Mouse (Mus musculus): ENCODE measurements at regions not wholly inside any gene's neighbourhood (a gene's known extent, or its start where the extent isn't known, plus 50 kb on each side); places are given as distances from the start of the nearest gene placed in this dataset.
"Not testable (repeated sequence)": the region's sequence is repeated elsewhere in the genome, so short reads cannot be mapped to it uniquely, and the experiment has no call there.

DNA sequence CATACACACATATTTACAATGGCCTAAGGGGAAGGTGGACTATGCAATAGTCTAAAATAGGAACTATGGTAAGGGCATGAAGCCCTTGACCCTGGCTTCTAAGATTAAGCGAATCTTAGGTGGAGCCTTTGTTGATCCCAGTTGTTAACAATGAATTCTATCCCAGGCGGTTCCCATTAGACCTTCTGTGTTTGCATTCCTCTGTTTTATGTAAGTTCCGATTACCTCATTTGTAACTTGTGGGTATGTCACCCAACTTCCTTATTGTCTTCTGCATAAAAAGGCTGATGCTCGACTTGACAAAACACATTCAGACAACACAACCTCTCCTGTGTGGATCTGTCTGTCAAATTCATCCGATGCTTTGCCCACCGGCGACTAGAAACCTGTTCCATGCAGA, 335.6 kb downstream of the Gm11232 start:
- DNase-seq (ENCODE audit: low read depth, low spot score) = not testable (repeated sequence)

DNA sequence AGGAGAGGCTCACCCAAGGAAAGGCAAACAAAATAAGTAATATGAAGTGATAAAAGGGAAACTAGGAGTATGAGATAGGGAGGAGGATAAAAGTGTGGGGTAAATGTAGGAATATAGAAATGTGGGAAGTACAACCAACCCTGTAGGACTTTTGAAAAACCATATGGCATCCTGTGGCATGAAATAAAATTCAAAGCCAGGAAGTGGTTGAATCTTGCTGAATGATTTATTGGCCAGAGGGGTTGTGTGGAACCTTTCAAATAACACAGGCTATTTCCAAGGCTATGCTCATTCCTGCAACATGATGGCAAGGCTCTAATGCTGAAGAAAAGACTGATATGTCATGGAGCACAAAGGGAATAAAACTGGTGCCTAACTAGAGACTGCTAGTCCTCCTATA, 347.9 kb downstream of the Gm11232 start:
- no peak for DNase-seq (ENCODE audit: low read depth, low spot score)

DNA sequence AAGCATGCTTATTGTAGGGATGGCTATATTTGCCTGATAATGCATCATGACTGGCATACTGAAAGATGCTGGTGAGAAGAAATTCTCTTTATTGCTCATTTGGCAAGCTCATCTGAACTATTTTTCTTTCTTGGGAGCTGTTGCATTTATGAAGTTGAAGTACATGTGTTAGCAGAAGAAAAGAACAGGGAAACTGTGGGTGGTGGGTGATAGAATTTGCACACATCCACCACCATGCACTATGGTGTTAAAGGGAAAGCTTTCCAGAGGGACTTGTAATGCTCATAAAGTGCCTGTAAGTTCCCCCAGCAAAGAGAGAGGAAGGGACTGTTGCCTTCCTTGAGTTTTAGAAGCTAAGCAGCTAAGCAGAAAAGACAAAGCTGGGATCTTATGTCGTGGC, 367.3 kb downstream of the Gm11232 start:
- DNase-seq (ENCODE audit: low read depth, low spot score) = no peak

DNA sequence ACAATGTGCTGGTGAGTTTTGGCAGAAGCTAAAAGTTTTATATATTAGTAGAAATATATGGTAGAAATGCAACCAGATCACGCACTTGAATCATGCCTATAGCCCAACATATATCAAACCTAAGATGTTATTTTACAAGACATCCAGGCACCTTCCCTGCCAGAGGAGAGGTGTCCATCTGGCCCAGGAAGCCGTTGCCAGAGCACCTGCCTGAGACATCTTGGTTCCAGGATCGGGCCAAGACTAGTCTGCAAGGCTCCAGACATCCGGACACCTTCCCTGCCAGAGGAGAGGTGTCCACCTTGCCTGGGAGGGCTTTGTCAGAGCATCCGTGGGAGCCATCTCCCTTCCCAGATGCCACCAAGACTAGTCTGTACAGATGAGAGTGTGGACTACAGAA, 388.5 kb downstream of the Gm11232 start:
- DNase-seq (ENCODE audit: low read depth, low spot score) = no peak

DNA sequence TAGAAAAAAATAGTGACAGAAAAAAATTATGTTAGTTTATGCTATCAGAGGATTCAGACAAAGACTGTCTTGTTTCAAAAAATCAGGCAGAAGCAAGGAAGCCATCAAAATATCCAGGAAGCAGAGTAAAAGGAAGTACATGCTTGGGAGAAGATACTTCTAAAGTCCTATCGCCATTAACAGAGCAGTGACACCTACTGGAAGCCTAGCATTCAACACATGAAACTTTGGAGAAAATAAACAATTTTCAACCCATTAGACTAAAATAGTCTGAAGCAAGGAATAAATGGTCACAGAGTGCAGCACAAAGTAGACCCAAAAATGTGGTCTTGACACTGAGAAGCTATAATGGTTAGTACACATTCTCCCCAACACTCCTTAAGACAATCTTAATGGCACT, 394.0 kb downstream of the Gm11232 start:
- DNase-seq (ENCODE audit: low read depth, low spot score) = no peak

DNA sequence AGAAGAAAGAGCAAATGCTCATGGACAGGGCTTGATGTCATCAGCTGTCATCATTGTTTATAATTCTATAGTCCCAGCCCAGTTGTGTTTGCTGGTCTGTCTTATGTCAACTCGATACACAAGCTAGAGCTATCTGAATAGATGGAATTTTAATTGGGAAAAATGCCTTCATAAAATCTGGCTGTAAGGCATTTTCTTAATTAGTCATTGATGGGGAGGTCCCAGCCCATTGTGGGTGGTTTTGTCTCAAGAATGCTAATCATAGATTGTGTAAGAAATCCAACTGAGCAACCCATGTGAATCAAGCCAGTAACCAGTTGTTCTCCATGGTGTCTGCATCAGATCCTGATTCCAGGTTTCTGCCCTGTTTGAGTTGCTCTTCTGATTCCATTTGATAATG, 400.1 kb downstream of the Gm11232 start:
- DNase-seq (ENCODE audit: low read depth, low spot score) = no peak

DNA sequence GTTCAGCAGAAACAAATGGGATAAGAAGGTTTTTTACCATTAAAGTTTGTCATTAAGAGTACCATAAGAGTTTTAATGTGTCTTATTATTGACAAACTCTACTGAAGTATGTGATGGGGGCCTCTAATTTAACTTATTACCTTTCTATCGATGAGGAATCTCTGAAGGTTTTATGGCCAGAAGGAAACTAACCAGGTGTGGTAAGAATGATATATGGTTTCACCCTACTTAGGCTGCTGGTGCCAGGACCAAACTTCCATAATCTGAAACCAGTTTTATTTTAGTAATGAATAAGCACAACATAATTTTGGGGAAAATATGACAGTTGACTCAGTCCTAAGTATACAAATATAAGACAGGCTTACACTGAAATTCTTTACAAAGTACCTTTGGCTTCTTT, 401.1 kb downstream of the Gm11232 start:
- no peak for DNase-seq (ENCODE audit: low read depth, low spot score)

DNA sequence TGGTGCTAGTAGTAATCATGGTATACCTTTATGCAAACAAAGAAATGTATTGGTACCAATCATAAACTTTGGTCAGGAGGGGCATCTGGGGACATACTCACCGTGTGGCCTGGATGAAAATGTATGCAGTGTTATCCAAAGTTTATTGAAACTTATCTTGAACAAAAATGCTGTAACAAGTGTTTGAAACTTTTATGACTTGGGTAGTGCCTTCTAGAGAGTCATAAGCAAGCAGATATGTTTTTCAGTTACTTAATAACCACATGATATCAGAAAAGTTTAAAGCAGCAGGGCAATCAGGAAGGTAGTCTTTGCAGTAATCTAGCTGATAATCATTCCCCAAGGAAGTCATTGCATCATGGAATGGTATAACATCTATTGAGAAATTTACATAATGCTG, 401.5 kb downstream of the Gm11232 start:
- no peak for DNase-seq (ENCODE audit: low read depth, low spot score)

DNA sequence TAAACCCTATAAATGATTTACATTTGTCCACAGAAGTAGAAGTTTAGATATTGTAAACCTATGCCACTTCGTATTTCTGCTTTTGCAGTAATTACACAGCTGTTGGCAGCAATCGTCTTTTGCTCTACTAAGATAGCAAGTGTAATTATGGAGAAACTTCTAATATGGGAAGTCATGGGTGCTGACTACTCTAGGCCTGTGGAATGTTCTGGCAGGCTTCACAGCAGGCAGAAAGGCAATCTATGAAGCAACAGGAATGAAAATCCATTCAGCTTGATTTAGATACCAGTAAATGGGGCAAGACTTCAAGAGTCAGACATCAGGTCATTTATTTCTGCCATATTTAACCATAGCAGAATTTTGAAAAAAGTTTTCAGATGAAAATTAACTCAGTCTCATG, 405.9 kb downstream of the Gm11232 start:
- DNase-seq (ENCODE audit: low read depth, low spot score) = no peak

DNA sequence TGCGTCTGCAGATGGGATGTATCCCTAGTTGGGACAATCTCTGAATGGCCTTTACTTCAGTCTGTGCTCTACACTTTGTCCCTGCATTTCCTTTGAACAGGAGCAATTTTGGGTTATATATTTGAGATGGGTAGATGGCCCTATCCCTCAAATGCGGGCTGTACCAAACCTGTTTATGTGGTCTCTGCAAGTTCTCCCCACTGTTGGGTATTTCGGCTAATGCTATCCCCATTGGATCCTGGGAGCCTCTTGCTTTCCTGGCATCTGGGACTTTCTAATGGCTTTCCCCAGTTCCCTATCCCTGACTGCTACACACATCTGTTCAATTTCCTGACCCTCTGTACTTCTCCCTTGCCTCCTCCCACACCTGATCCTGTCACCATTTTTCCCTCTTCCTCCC, 414.7 kb downstream of the Gm11232 start:
- no peak for DNase-seq (ENCODE audit: low read depth, low spot score)

DNA sequence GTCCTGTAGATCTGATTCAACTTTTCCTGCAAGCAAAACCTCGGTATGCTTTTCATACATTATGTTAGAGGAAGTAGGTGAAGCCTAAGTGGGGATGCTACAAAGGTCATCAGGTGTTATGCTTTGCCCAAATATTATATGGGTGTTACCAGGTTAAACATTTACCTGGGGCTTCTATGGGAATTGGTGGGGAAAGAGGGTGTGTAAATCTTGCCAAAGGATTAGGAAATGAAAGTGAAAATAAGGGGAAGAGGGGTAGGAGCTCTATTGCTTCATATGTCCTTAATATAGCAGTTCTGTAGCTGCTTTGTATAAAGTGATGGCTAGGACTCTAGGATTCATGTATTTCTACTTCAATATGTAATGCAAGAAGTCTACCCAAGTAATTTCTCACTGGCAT, 419.2 kb downstream of the Gm11232 start:
- no peak for DNase-seq (ENCODE audit: low read depth, low spot score)

DNA sequence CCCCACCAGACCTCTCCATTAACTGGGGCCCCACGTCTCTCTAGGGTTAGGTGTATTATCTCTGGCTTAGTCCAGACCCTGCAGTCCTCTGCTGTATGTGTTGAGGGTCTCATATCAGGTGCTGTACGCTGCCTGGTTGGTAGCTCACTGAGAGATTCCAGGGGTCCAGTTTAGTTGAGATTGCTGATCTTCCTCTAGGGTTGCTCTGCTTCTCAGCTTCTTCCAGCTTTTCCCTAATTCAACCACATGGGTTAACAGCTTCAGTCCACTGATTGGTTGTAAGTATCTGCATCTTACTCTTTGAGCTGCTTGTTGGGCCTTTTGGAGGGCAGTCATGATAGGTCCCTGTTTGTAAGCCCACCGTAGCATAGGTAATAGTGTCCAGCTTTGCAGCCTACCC, 425.1 kb downstream of the Gm11232 start:
- no peak for DNase-seq (ENCODE audit: low read depth, low spot score)

DNA sequence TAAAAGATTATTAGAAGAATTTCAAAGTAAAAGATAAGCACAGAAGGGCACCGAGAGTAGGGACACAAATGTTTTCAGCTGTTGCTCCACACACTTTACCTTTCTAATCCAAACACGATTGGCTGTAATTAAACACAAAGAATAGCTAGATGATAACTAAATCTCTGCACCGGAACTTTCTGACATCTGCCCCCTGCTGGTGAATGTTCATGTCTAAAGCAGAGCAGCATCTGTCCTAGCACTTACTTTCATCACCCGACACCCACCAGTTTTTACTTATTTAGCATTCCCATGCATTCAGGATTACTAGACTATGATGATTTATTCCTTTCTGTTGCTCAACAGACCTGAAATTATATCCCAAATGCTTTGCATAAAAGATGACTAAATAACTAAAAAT, 425.7 kb downstream of the Gm11232 start:
- DNase-seq (ENCODE audit: low read depth, low spot score) = peak; percentile 37

DNA sequence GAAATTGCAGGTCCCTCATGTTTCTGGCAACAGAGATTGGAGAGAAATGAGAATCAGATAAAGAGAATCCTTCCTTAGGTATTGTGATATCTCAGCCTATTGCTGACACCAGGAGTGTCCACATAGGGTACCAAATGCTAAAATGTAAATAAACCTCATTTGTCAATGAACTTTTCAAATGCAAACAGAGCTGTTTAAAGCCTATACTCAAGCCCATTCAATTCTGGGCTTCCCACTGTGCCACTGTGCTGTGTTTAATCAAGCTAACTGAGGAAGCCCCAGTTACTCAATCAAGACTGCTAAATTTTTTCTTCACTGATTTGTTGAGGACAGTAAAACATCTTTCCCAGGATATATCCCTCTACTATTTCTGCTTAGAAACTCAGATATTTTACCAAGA, 441.2 kb downstream of the Gm11232 start:
- no peak for DNase-seq (ENCODE audit: low read depth, low spot score)

DNA sequence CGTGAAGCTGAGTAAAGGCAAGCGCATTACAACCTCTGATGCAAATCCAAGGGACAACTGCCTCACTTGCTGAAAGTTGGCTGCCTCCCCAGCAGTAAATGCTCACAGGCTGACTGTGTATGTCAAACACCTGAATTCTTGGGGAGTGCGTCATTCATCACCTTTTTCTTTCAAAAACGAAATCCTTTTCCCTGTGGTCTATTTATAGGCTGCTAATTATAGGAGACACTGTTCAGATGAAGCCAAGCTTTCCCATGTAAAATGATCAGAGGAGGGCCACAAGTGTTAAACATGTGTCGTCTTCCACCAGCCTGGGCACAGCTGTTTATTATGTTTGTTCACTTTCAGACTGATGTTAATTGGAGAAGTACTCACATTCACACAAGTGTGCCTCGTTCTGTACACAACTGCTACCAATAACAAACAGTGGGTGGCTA, 450.6 kb downstream of the Gm11232 start:
- DNase-seq (ENCODE audit: low read depth, low spot score) = no peak

DNA sequence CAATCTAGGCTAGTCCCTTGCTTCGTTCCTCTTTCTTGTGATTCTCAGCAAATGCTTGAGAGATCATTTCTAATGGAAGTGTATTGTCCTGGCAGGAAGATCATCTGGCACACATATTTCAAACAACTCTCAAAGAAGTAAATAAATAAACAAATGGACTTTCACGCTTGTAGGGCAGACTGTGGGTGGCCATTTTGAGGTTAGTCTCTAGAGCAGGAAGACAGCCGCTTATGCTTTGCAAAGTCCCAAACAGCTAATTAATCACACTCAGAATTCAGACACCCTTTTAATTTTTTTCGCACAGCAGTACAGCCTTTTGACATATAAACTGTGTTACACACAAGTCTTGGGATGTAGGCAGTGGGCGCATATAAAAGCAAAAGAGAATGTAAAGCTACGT, 451.1 kb downstream of the Gm11232 start:
- DNase-seq (ENCODE audit: low read depth, low spot score) = no peak

DNA sequence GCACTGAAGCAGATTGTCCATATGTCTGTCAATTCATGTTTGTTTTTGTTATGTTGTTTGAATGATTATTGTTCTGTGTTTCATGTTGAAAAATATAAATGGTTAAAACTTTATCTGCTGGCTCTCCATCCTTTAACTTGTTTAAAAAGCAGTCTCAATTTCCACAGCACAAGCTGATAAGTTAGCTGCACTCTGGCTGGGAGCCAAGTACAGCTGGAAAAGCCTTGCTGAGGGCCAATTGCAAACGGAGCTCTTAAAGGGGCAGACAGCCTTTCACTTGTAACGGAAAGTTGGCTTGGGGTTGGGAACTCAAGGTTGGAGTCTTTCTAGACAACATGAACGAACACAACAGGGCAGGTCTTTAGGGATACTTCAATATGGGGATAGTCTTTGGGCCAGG, 462.0 kb downstream of the Gm11232 start:
- DNase-seq (ENCODE audit: low read depth, low spot score) = not testable (repeated sequence)

DNA sequence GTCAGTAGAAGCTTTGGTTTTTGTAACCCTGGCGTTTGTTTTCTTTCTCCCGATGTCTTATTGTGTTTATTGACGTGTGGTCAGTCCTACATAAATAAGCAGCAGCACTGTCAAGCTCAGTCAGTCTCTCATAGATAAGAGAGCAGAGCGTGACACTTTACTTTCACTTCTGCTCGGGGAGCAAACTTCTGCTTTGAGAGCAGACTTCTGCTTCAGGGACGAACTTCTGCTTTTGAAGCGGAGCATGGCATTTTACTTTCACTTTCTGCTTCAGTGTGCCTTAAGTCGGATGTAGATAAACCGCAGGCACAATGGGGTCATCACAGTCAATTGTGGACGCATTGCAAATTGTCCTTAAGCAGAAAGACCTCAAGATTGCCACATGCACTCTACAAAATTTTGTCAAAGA, 466.0 kb downstream of the Gm11232 start:
- DNase-seq (ENCODE audit: low read depth, low spot score) = peak; percentile 83

DNA sequence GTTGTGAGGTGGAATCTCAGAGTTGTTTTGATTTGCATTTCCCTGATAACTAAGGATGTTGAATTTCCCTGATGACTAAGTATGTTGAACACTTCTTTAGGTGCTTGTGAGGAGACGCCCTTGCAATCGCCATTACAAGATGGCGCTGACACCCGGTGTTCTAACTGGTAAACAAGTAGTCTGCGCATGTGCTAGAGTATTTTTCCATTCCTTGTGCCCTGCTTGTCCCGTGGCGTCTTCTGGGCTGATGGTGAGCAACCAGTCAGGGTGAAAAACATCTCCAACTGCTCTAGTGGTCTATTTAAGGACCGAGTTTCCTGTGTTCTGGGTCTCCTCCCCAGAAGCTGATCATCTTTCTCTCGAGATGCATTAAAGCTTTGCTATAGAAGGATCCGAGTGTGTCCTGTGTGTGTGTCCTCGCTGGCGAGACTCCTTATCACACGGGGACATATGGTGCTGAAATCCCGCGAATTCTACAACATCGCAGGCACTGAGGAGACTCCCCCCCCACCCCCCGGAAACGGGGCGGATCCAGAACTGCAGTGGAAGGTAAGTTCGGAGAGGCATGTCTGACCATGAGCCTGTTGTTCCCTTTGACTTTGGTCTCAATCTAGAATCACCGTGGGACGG, 466.5 kb downstream of the Gm11232 start:
- peak; percentile 84 for DNase-seq (ENCODE audit: low read depth, low spot score)

DNA sequence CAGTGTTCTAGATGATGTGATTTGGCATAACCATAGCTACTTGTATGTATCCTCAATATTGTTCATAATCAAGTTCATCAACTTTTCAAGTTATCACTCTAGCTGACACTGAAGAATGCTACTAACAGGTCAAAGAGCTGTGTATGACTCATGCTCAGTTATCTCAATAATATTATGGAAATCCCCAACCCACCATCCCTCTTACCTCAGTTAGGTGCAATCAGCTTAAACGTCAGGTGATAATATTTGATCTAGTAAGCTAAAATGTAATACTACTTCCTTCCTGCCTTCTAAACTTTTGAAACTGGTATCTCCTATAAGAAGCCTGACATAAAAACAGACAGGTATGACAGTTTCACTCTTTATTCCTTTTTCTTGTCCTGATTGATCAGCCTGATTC, 474.6 kb downstream of the Gm11232 start:
- DNase-seq (ENCODE audit: low read depth, low spot score) = no peak

DNA sequence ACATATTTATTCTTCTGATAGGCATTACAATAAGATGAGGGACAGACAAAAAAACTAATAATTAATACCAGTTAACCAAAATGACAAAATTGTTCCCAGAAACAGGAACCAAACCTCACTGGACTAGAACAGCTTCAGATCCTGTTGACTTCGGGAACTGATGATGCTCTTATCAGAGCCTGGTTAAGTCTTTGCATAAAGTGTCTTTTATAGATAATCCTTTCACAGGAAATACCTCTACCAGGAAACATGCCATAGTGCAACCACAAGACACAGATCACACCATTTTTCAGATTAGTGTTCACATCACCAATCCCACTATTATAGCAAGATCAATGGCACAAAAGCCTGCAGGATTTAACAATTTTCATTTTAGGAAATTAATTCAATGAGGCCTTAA, 478.1 kb downstream of the Gm11232 start:
- DNase-seq (ENCODE audit: low read depth, low spot score) = no peak

DNA sequence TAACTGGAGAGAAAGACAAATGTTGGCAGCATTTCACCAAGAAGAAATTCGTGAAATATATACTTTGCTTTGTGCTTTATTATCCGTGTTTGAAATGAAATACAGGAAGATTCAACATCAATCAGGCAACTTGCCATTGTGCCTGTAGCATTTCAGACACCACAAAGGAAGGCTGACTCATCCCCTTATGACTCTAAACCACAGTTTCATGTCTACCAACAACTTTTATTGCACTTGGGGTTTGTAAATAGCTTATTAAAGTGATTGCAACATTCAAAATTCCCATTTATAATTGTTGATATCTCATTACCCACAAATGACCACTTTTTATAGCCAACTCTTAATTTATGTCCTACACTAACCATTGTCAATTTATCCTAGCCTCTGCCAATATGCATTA, 497.9 kb downstream of the Gm11232 start:
- DNase-seq (ENCODE audit: low read depth, low spot score) = no peak

DNA sequence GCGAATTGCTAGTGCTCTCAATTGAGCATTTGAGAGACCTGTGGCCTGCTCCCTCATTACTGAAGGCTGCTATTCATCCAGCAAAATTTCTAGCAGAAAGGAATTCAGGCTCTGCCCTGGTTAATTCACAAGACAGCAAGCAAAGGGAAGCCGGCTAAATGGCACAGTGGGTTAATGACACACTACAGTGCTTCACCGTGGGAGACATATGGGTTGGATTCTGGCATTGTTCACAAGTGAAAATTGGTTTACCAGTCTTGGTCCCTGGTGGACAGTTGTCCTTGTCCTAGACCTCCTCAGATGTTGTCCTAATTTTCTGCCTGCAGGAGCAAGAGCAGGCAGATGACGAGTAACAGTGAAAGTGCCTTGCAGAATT, 527.3 kb downstream of the Gm11232 start:
- no peak for DNase-seq (ENCODE audit: low read depth, low spot score)

DNA sequence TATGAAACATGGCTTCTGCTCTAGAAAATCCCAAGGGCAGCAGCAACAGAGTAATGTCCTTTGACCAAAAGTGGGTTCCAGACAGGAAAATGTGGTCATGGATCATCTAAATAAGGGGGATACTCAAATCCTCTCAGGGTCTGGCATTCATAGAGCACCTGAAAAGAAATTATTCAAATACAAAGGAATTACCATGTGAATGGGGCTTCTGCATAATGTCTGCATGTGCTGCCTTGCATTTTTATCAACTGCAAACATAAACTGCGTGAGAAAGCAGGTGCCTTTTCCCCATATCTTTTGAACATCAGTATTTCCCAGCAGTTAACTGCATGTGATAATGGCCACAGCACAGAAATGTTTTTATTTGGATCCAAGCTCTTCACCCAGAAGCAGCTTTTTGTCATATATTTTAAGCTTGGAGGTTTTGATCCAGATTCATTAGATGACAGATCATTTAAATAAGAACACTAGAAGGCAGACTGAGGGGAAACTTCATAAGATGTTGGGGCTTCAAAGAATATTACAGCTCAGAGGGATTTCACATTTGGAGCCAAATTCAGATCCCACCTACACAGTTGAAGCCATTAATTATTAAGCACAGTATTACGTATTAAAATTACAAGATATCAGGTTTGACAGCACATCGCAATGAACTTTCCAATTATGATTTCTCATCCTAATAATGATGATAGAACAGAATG, 527.8 kb downstream of the Gm11232 start:
- DNase-seq (ENCODE audit: low read depth, low spot score) = no peak
